Mouse (Mus musculus) heart, postnatal 0 days (tissue): ENCODE data around the gene Celf2. TPM values are rescaled to one million over a fixed set of nuclear protein-coding genes. Genes with fewer than 3 reads are reported as not detected.
A peak's percentile ranks its signal among the peaks of the same experiment; 100 is the strongest.

Experiments used
- ATAC-seq: fragments of 200-750 bp; cut with Nextera tagmentation; 2 replicates; pipeline ENCODE4 v1.8.0; 2017; ENCODE audit warnings: low read depth, moderate number of reproducible peaks, moderate library complexity; ENCODE audit not compliant: insufficient read depth
- DNase-seq: peaks from one replicate; pipeline ENCODE4 v3.0.0-alpha.2; 2016; ENCODE audit warnings: low spot score
- H3K27ac ChIP-seq: fragments of 300-500 bp; sonication (generic); 2 replicates; pipeline ENCODE4 v1.5.1; 2014; ENCODE audit warnings: low read depth, mild to moderate bottlenecking
- H3K27me3 ChIP-seq: fragments of 300-500 bp; sonication (generic); 2 replicates; pipeline ENCODE4 v1.6.1; 2014; ENCODE audit warnings: low read length, mixed read lengths; ENCODE audit not compliant: control insufficient read depth, insufficient read depth
- H3K36me3 ChIP-seq: fragments of 300-500 bp; sonication (generic); replicated peaks from 2 replicates; pipeline ENCODE4 v1.6.1; 2014; ENCODE audit warnings: low read length, mixed read lengths; ENCODE audit not compliant: control insufficient read depth, insufficient read depth
- H3K4me1 ChIP-seq: fragments of 300-500 bp; sonication (generic); 2 replicates; pipeline ENCODE4 v1.6.1; 2014; ENCODE audit warnings: antibody characterized with exemption; ENCODE audit not compliant: control insufficient read depth, insufficient read depth
- H3K4me2 ChIP-seq: fragments of 300-500 bp; sonication (generic); 2 replicates; pipeline ENCODE4 v1.6.1; 2014; ENCODE audit warnings: low read depth, mild to moderate bottlenecking, low read length, moderate library complexity
- H3K4me3 ChIP-seq: fragments of 300-500 bp; sonication (generic); 2 replicates; pipeline ENCODE4 v1.5.1; 2014; ENCODE audit warnings: low read depth, low read length
- H3K9ac ChIP-seq: fragments of 300-500 bp; sonication (generic); replicated peaks from 2 replicates; pipeline ENCODE4 v1.6.1; 2014; ENCODE audit warnings: low read depth, low read length, mixed read lengths
- H3K9me3 ChIP-seq: fragments of 300-500 bp; sonication (generic); replicated peaks from 2 replicates; pipeline ENCODE4 v1.6.1; 2016; ENCODE audit warnings: low read length; ENCODE audit not compliant: control insufficient read depth
- CTCF ChIP-seq: IDR thresholded peaks from 2 replicates; pipeline ENCODE4 v1.5.1; 2016; ENCODE audit warnings: antibody characterized with exemption, control low read depth, low read depth
- EP300 ChIP-seq: IDR thresholded peaks from 2 replicates; pipeline ENCODE4 v1.6.1; 2016; ENCODE audit warnings: antibody characterized with exemption, low read depth
- WGBS: fragments of 180-500 bp; shearing (Covaris S2); extraction: QIAGEN DNeasy Blood & Tissue Kit; methylation state at CpG from one replicate; pipeline ENCODE4 v1.1.7; 2014; 5-methylcytosine and 5-hydroxymethylcytosine counted together
- polyA plus RNA-seq: library from polyadenylated mRNA; unstranded; fragments of >200 nt; fragmentation: Nextera tagmentation; extraction: Ambion mirVana; gene quantifications from 2 replicates; pipeline ENCODE4 v1.2.1, GENCODE M21; 2015
- total RNA-seq: library from RNA; depleted of rRNA; stranded (reverse); fragments of >200 nt; gene quantifications from 2 replicates; pipeline ENCODE4 v1.2.3, GENCODE M21; 2014; ENCODE audit warnings: low replicate concordance

Celf2 gene
- total and polyA plus RNA-seq, 2 experiments from 2014 or later: 47.6 to 64.9 TPM

DNA sequence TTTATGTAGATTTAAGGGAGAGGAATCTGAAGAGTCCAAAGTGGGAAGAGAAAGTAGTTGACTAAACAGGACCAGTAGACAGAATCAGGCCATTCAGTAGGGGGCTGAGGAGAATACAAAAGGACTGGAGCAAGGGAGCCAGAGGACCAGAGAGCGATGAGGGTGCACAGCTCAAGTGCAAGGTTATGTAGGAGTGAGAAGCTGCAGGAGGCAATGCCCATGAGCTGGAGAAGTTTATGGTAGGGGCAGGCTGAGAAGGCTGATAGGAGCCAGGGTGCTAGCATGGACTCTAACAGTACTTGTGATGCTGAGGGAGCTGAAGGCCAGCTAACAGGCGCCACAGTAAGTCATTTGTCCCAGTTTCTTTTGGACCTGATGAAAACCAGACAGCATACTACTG, 718.5 kb downstream of the Celf2 start:
- peaks cover 11% of the 10 kb centered on the region; the same call in 1 of the 2 replicates for H3K4me1 ChIP-seq
- no peak for ATAC-seq
- H3K4me2 ChIP-seq: no peak overlapping the region
- no peaks in the 10 kb centered on the region for H3K27me3 ChIP-seq
- no peak overlapping the region for H3K4me3 ChIP-seq
- H3K9ac ChIP-seq: no peak overlapping the region
- H3K27ac ChIP-seq: no peak overlapping the region
- no peak for TF ChIP-seq CTCF
- no peak for DNase-seq
- 0 out of 2 replicates have a peak, but pooled peaks cover 3% of the 10 kb centered on the region for H3K36me3 ChIP-seq
- no peaks in the 10 kb centered on the region for H3K9me3 ChIP-seq
- WGBS: 84% methylated on average over 2 of the region's 2 CpGs

DNA sequence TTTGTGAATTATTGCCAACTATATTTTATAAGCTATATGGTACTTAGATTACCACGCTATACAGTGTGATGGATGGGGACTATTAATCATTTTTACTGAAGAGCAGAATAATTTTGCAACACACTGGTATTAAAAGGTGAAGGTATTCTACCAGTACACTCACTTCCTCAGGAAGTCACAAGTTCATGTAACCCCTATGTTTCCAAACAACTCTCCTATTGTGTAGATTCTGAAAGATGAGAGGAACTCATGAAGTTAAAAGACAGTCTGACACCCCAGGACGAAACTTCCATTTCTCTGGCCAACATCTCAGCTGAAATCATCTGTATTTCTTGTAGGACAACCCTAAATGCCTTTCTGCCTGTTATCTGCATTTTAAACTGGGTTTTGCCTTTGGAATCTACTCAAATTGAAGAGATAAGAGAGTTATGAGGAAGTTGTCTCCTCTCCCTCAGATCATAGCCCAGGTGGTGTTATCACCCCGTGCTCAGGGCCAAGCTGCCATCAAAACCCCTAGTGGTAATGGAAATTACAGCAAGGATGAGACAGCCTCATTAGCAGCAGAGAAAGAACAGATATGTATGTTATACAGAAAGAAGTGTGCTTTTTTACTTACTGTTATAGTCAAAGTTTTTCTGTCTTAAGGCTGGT, 722.7 kb downstream of the Celf2 start:
- Histone ChIP-seq H3K27ac (no peak overlapping the region), H3K9ac (no peak overlapping the region), H3K4me1 (no peaks in the 10 kb centered on the region), H3K27me3 (no peaks in the 10 kb centered on the region), H3K4me3 (no peak overlapping the region), H3K9me3 (no peaks in the 10 kb centered on the region), H3K36me3 (no peaks in the 10 kb centered on the region), H3K4me2 (no peak overlapping the region)
- WGBS: 54% methylated on average over 3 of the region's 3 CpGs
- ATAC-seq: no peak
- DNase-seq: no peak
- TF ChIP-seq CTCF: peak; percentile 29; the same call in 1 of the 2 replicates
- TF ChIP-seq EP300: no peak

DNA sequence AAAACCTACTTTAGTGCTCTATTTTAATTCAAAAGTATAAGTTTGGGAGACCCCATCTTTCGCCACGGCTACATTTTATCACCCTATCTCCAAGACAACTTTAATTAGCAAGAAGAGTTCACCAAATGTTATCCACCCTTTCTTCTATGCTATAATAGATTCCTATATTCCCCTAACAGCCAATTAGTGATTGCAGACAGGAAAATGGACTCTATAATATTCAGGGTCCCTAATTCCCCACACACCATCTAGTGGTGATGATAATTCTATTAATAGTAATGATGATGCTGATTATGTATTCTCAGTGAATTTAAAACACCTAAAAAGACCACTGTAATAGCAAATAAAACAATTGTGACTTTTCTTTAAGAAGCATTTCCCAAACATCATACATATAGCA, 739.1 kb downstream of the Celf2 start:
- ATAC-seq (no peak), DNase-seq (no peak)
- Histone ChIP-seq H3K36me3 (no peaks in the 10 kb centered on the region), H3K27me3 (no peaks in the 10 kb centered on the region), H3K4me3 (no peak overlapping the region), H3K4me1 (no peaks in the 10 kb centered on the region), H3K27ac (no peak overlapping the region), H3K9ac (no peak overlapping the region), H3K4me2 (no peak overlapping the region), H3K9me3 (no peaks in the 10 kb centered on the region)
- TF ChIP-seq CTCF: no peak
- TF ChIP-seq EP300: no peak
- 94% methylated on average over 2 of the region's 2 CpGs for WGBS

DNA sequence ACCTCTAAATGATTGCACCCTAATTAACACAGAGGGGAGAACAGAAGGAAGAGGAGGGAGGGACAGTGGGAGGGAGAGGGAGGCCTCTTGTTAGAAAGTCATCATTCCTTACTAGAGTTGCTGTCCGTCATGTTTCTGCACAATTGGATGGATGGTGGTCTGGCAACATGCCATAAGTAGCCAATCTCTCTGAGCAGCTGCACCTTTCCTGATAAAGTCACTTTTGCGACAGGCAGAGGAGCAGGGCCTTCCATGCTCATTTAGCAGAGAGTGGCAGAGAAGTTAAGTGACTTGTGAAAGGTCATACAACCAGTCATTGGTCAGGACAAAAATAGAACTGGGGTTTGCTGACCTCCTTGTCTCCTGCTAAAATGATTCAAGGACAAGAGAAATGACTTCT, 747.0 kb downstream of the Celf2 start:
- no peaks in the 10 kb centered on the region for H3K27me3 ChIP-seq
- H3K4me3 ChIP-seq: no peak overlapping the region
- H3K4me2 ChIP-seq: no peak overlapping the region
- ATAC-seq (no peak), DNase-seq (no peak)
- 19% methylated on average over 2 of the region's 2 CpGs for WGBS
- H3K36me3 ChIP-seq: no peaks in the 10 kb centered on the region
- H3K4me1 ChIP-seq: no peaks in the 10 kb centered on the region
- TF ChIP-seq CTCF (no peak), EP300 (no peak)
- no peak overlapping the region for H3K9ac ChIP-seq
- H3K27ac ChIP-seq: no peak overlapping the region
- no peaks in the 10 kb centered on the region for H3K9me3 ChIP-seq

DNA sequence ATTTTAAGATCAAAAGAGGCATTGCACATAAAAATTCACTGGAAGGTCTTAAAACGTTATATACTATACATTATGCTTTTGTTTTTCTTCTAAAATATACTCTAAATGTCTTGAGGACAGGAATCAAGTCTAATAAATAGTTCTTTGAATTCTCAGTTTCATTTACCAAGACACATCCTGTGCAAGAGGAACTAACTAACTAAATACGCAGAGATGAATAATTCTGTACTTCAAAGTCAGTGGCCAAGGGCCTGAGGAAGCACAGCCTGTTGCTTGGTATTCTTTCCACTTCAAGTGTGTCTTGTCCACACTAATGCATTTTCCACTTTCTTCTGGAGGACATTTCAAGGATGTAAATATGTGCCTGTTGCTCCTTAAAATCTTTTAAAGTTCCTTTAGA, 766.2 kb downstream of the Celf2 start:
- ATAC-seq (no peak), DNase-seq (no peak)
- Histone ChIP-seq H3K4me1 (0 out of 2 replicates have a peak, but pooled peaks cover 5% of the 10 kb centered on the region), H3K9ac (no peak overlapping the region), H3K36me3 (no peaks in the 10 kb centered on the region), H3K9me3 (no peaks in the 10 kb centered on the region), H3K4me3 (no peak overlapping the region), H3K27ac (no peak overlapping the region), H3K27me3 (no peaks in the 10 kb centered on the region), H3K4me2 (no peak overlapping the region)
- 91% methylated on average over 2 of the region's 2 CpGs for WGBS
- TF ChIP-seq EP300 (no peak), CTCF (no peak)
